Mouse (Mus musculus): ENCODE data around the gene Vmn1r183. TPM values are rescaled to one million over a fixed set of nuclear protein-coding genes. Genes with fewer than 3 reads are reported as not detected.

The Vmn1r183 gene
- total and polyA plus RNA-seq, 3 experiments: not detected

DNA sequence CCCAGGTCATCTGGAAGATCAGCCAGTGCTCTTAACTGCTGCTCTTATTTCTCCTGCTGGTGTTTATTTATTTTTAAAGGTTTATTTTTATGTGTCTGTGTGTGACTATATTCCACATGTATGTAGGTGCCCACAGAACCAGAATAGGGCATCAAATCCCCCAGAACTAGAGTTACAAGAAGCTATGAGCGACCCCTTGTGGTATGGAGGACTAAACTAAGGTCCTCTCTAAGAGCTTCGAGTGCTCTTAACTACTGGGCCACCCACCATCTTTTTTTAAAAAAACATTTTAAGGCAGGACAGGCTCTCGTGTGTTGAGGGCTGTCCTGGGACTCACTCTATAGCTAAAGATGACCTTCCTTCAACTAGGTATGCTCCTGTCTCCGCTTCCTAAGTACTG, 33.8 kb downstream of the Vmn1r183 start:
- no peak for TF ChIP-seq PAX5 (IDR thresholded peaks at IDR 0.05; ENCODE audit: low read length)
- no peak for TF ChIP-seq HCFC1 (IDR thresholded peaks at IDR 0.05; ENCODE audit: low read depth, low read length)
- no peak for TF ChIP-seq IRF4 (IDR thresholded peaks at IDR 0.05; ENCODE audit: low read depth, low read length)
- no peak for TF ChIP-seq ETS1 (conservative IDR thresholded peaks at IDR 0.05; ENCODE audit: low read depth, low read length)
- TF ChIP-seq POLR2AphosphoS2 (IDR thresholded peaks at IDR 0.05; ENCODE audit: low read depth, low read length): no peak
- TF ChIP-seq EP300 (IDR thresholded peaks at IDR 0.05; ENCODE audit: low read length): no peak
- no peak for TF ChIP-seq MXI1 (IDR thresholded peaks at IDR 0.05; ENCODE audit: low read depth, low read length)
- TF ChIP-seq TBP (conservative IDR thresholded peaks at IDR 0.05; ENCODE audit: low read depth, low read length): no peak
- TF ChIP-seq POLR2A (IDR thresholded peaks at IDR 0.05; ENCODE audit: low read depth, low read length): no peak
- no peak for TF ChIP-seq MYC (IDR thresholded peaks at IDR 0.05; ENCODE audit: low read depth, low read length)
- no peak for TF ChIP-seq ZKSCAN1 (IDR thresholded peaks at IDR 0.05; ENCODE audit: borderline replicate concordance, low read depth, low read length)
- TF ChIP-seq SMC3 (IDR thresholded peaks at IDR 0.05; ENCODE audit: low read depth, low read length): no peak
- no peak for TF ChIP-seq E2F4 (IDR thresholded peaks at IDR 0.05; ENCODE audit: insufficient replicate concordance, low read depth, low read length)
- TF ChIP-seq MAZ (IDR thresholded peaks at IDR 0.05; ENCODE audit: low read depth, low read length): no peak
- TF ChIP-seq ZNF384 (IDR thresholded peaks at IDR 0.05; ENCODE audit: low read depth, low read length): no peak
- no peak overlapping the region for H3K4me2 ChIP-seq (ENCODE audit: insufficient read depth, low read depth, poor library complexity, severe bottlenecking)
- H3K27ac ChIP-seq (ENCODE audit: insufficient read depth, low read depth): no peak overlapping the region
- H3K4me1 ChIP-seq (ENCODE audit: control insufficient read depth in 1 of 2, insufficient read depth in 2 of 2): peaks cover 9 to 23% of the 10 kb centered on the region in 2 experiments
- in situ Hi-C loops (cut with MboI; ENCODE audit: low pct_ligation_motif_present, low pct_unique_long_range_greater_than_20kb, low sequenced_read_pairs) (no loop called here), dilution Hi-C loops (cut with MboI; ENCODE audit: extremely low pct_ligation_motif_present, extremely low pct_unique_long_range_greater_than_20kb, low sequenced_read_pairs) (no loop called here)
- H3K79me2 ChIP-seq (replicated peaks; ENCODE audit: control insufficient read depth, extremely low read depth, insufficient read depth, poor library complexity, severe bottlenecking): peaks cover 25% of the 10 kb centered on the region
- DNase-seq (ENCODE audit: extremely low read depth): no peak
- peaks cover 6 to 38% of the 10 kb centered on the region in 2 experiments for H3K36me3 ChIP-seq (replicated peaks in 1 of 2; ENCODE audit: control insufficient read depth in 1 of 2, insufficient read depth in 1 of 2, low read length in 1 of 2)
- no peaks in the 10 kb centered on the region for H3K27me3 ChIP-seq (replicated peaks)
- peaks cover 2% of the 10 kb centered on the region for H3K9me3 ChIP-seq (replicated peaks; ENCODE audit: low read length)
- H3K9ac ChIP-seq (ENCODE audit: insufficient read depth, low read depth): no peak overlapping the region
- H3K4me3 ChIP-seq (replicated peaks in 1 of 3; ENCODE audit: low read depth in 2 of 3, low read length in 2 of 3, poor library complexity in 1 of 3): no peak overlapping the region

- Histone ChIP-seq H3K27me3 (replicated peaks) (no peaks in the 10 kb centered on the region), H3K9ac (ENCODE audit: insufficient read depth, low read depth) (no peak overlapping the region), H3K4me3 (replicated peaks in 1 of 3; ENCODE audit: low read depth in 2 of 3, low read length in 2 of 3, poor library complexity in 1 of 3) (no peak overlapping the region), H3K4me1 (ENCODE audit: control insufficient read depth in 1 of 2, insufficient read depth in 2 of 2) (peaks cover 9 to 23% of the 10 kb centered on the region in 2 experiments), H3K27ac (ENCODE audit: insufficient read depth, low read depth) (no peak overlapping the region), H3K4me2 (ENCODE audit: insufficient read depth, low read depth, poor library complexity, severe bottlenecking) (no peak overlapping the region), H3K9me3 (replicated peaks; ENCODE audit: low read length) (no peaks in the 10 kb centered on the region), H3K36me3 (replicated peaks in 1 of 2; ENCODE audit: control insufficient read depth in 1 of 2, insufficient read depth in 1 of 2, low read length in 1 of 2) (peaks cover 6 to 38% of the 10 kb centered on the region in 2 experiments), H3K79me2 (replicated peaks; ENCODE audit: control insufficient read depth, extremely low read depth, insufficient read depth, poor library complexity, severe bottlenecking) (peaks cover 23% of the 10 kb centered on the region)
- in situ Hi-C loops (cut with MboI; ENCODE audit: low pct_ligation_motif_present, low pct_unique_long_range_greater_than_20kb, low sequenced_read_pairs) (no loop called here), dilution Hi-C loops (cut with MboI; ENCODE audit: extremely low pct_ligation_motif_present, extremely low pct_unique_long_range_greater_than_20kb, low sequenced_read_pairs) (no loop called here)
- no peak for DNase-seq (ENCODE audit: extremely low read depth)
- TF ChIP-seq JUND (conservative IDR thresholded peaks at IDR 0.05; ENCODE audit: low read depth, low read length) (no peak), UBTF (IDR thresholded peaks at IDR 0.05; ENCODE audit: low read depth, low read length) (no peak), RAD21 (IDR thresholded peaks at IDR 0.05; ENCODE audit: low read depth, low read length) (no peak), MAZ (IDR thresholded peaks at IDR 0.05; ENCODE audit: low read depth, low read length) (no peak), NELFE (IDR thresholded peaks at IDR 0.05; ENCODE audit: low read depth, low read length) (no peak), ELF1 (IDR thresholded peaks at IDR 0.05; ENCODE audit: low read depth, low read length) (no peak), KAT2A (IDR thresholded peaks at IDR 0.05; ENCODE audit: insufficient replicate concordance, low read length) (no peak), ZMIZ1 (IDR thresholded peaks at IDR 0.05; ENCODE audit: low read depth, low read length) (no peak), MEF2A (IDR thresholded peaks at IDR 0.05; ENCODE audit: borderline replicate concordance, low read depth, low read length) (no peak), CHD2 (IDR thresholded peaks at IDR 0.05; ENCODE audit: low read length) (no peak), CTCF (conservative IDR thresholded peaks at IDR 0.05 in 1 of 2, IDR thresholded peaks at IDR 0.05 in 1 of 2; ENCODE audit: low read depth in 2 of 2, low read length in 2 of 2) (no peak), E2F4 (IDR thresholded peaks at IDR 0.05; ENCODE audit: insufficient replicate concordance, low read depth, low read length) (no peak), USF2 (conservative IDR thresholded peaks at IDR 0.05; ENCODE audit: low read depth, low read length) (no peak), SIN3A (IDR thresholded peaks at IDR 0.05; ENCODE audit: low read length) (no peak), TBP (conservative IDR thresholded peaks at IDR 0.05; ENCODE audit: low read depth, low read length) (no peak), EP300 (IDR thresholded peaks at IDR 0.05; ENCODE audit: low read length) (no peak), ETS1 (conservative IDR thresholded peaks at IDR 0.05; ENCODE audit: low read depth, low read length) (no peak), MYC (IDR thresholded peaks at IDR 0.05; ENCODE audit: low read depth, low read length) (no peak)
Observed at GRCm38 (mm10) chr7:24087485-24088125, 34.6 kb downstream of the Vmn1r183 start.
